Mouse (Mus musculus) frontal cortex, postnatal 36 days (tissue): Measurements from ENCODE around the gene Aldh18a1.
"Not testable (repeated sequence)": the region's sequence is repeated elsewhere in the genome, so short reads cannot be mapped to it uniquely, and the experiment has no call there.

Source experiments
- DNase-seq, 2 experiments: peaks; one replicate each; pipeline ENCODE4 v3.0.0; 2022; ENCODE audit warnings: low spot score in 2 of 2

Aldh18a1 gene

DNA sequence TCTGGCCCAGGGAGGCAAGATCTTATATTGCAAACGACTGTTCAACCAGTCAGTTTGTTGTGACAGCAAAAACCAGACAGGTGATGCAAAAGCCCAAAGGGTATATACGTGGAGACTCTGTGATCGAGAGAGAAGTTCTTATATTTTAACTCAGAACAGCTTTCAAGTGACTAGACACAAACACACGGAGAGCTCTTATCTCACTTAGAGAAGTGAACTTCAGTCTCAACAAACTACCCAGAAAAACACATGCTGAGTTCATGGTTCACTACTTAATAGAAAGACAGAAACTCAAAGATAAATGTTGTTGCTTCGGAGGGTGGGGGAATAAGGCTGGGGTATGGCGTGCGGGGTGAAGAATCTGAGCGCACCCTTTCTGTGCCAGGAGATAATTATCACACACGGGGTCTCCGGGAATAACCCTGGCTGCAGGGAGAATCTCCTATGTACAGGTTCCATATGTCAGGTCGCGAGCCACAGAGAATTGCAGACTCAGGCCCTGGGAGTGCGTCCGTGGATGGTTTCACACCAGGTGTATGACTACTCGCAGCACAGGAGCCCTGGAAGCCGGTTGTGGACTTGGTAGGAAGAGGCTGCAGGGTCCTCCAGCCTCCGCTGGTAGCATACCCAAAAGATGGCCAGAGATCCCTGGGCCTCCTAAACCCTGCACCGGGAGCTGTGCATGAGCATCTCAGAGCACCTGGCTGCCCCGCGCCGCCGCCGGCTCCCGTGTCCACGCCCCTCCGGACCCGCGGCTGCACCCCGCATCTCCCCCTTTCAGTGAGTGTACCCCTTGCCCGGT, 571 bp downstream of the Aldh18a1 start:
- no peak for DNase-seq

DNA sequence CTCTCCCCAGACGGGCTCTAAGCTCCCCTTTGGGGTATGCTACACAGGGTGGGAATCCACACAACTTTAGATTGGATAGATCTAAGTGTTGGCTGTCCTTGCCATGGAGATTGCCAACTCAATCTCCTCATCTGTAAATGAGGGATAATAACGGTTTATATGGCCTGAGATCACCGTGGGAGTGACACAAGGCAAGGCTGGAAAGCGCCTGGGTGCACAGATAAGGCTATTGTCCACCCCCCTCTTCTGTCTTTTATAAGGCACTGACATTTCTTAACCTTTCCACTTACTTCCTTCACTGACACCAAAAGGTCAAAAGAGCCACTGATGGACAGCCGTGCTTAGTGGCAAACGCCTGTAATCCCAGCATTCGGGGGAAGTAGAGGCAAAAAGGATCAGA, 1.4 kb downstream of the Aldh18a1 start:
- DNase-seq, result no peak

DNA sequence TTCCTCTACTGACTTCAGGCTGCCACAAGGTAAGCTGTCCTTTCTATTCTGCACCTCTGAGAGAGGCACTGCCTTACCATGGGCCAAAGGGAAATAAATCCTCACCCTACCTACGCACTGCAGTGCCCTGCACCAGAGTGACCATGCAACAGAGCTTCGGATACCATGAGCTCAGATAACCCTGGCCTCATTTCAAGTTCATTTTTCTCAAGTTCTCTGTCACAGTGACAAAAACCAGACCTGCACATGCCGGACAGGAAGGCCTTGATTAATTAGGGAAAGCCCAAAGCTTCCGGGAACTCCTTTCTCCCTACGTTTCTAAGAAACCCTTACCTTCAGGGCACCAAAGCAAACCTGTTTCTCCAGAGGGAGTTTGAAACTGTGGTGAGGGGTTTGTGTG, 6.6 kb downstream of the Aldh18a1 start:
- DNase-seq, result no peak

DNA sequence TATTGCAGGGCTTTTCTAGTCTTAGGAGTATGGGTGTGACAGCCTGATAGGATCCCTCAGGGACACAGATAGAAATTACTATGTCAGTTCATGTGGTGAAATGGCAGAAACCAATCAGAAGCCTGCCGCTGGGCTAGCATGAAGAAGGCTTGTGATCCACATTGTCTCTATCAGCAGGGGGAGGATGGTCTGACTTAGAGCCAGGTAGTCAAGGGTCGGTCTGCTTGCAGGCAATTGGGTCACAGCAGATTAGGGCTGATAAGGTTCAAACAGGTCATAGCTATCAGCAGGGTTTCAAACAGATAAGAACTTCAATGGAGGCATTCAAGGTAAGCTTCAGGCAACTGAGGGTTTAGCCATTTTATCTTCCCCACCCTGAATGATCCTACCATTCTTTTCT, 7.4 kb downstream of the Aldh18a1 start:
- no peak for DNase-seq

- DNase-seq, result no peak
Observed at GRCm38 (mm10) chr19:40575438-40575837, 12.8 kb downstream of the Aldh18a1 start.

- no peak for DNase-seq
Observed at GRCm38 (mm10) chr19:40570726-40571125, 17.5 kb downstream of the Aldh18a1 start.

DNA sequence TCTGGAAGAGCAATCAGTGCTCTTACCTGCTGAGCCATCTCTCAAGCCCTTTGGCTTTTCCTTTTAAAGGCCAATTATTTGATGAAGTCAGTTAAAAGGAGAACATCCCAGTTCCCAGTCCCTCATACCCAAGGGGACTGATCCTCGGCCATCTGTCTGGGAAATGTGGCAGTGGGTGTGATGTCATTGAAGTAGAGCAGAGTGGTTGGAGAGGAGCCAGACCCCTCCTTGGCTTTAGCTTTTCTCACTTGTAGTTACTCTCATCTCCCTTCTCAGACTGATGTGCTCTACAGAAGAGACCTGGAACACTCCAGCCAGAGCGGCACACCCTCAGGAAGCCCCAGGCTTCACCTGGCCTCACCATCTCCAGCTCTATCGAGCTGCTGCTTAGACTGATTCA, 20.6 kb downstream of the Aldh18a1 start:
- no peak for DNase-seq

GRCm38 (mm10) chr19:40563880-40564645, 24.2 kb downstream of the Aldh18a1 start:
- no peak for DNase-seq

DNA sequence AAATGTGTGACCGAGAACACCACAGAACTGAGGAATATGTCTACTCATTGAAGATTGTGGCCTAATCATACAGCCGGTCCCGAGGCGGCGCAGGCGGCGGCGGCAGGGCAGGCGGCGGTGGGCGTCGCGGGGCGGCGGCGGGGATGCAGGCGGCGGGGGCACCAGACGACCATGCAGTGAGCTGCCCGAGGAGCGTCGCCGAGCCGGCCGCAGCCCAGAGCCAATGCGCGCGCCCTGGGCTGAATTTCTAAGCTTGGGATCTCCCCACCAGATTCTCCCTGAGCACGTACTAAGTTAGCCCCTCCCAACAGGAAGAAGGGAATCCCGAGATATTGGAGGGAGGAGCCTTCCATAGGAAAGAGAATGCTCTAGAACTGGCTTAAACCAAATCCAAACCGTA, 26.7 kb downstream of the Aldh18a1 start:
- not testable (repeated sequence) for DNase-seq

- no peak for DNase-seq
Observed at GRCm38 (mm10) chr19:40556029-40556428, 32.2 kb downstream of the Aldh18a1 start.

DNA sequence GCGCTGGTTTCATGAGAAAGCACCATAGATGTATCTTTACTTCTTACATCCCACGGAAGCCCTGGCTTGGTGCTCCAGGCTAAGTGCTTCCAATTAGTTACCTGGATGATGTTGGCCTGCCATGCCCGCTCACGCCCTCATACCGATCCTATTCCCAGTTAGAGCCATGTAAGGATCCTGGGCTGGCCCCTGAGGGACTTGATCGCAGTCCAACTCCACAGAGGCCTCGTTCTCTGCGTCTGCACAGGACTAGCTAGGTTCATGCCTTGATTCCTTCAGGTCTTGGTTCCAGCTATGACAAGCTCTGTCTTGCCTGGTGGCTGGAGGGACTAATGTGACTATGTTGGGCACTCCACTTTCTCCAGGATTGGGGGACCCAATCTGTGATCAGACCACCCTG, 33.1 kb downstream of the Aldh18a1 start:
- no peak for DNase-seq

DNA sequence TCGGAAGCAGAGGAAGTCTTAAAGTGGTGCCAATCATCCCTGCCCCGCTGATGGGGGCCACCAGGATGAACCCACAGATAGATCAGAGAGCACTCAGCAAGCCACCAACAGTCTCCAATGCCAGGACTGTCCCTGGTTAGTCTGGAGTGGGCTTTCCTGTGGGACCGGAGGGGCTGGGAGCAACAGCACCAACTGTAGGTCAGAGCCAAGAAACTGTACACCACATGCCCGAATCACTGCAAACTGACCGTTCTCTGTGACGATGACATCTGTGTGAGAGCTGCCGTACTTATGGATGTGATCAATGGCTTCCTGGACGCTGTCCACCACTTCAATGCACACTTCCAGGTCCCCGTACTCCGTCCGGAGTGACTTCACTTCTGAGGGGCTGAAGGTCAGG, 33.9 kb downstream of the Aldh18a1 start:
- no peak for DNase-seq

DNA sequence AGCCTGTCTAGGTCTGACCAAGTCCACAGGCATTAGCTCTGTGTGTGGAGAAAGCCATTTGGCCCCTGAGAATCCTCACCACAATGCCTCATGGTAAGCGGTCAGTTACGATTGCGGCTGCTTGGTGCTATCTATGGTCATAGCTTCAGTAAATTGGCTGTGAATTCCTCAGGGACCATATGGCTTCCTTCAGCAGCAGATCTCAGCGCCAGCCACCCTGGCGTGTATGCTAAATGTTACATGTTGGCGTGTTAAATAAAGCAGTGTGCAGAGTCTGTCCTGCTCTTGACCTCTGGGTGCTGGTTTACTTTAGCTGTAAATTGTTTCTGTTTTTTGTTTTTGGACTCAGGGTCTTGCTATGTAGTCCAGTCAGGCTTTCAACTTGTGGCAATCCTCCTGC, 34.4 kb downstream of the Aldh18a1 start:
- peak in 1 of 2 experiments; percentile 28 for DNase-seq

- no peak for DNase-seq
Observed at GRCm38 (mm10) chr19:40553014-40553789, 35.1 kb downstream of the Aldh18a1 start.

- DNase-seq, result peak in 1 of 2 experiments; percentile 38
Observed at GRCm38 (mm10) chr19:40549516-40550135, 38.6 kb downstream of the Aldh18a1 start.

DNA sequence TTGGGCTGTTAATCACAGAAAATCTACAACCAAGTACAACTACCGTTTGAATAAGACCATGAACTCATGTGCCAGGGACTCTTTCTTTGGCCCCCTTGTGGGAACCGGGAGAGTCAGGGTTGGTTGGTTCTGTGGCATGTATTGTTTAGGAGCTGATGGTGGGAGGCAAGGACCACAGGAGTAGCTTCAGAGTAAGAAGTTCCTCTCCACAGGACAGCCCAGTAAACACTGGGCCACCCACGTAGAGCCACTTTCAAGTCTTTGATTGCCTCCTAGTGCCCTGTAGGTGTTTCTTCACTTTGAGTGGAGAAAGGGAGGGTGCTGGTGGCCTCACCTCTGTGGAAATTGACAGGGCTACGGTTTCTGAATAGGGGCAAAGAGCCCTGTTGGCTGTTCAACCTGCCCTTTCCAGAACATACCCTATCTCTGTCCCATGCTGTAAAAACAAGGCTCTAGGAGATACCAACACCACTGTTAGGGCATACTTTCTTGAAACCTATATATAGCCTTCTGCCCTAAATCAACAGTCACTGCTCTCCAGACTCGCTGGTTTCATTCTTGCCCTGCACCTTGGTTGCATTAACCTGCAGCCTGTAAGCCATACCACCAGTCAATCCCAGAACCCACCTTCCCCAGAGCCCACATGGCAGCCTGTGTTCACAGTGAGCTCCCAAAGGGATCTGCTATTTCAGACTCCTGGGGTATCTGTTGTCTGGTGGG, 39.3 kb downstream of the Aldh18a1 start:
- DNase-seq, result no peak

DNA sequence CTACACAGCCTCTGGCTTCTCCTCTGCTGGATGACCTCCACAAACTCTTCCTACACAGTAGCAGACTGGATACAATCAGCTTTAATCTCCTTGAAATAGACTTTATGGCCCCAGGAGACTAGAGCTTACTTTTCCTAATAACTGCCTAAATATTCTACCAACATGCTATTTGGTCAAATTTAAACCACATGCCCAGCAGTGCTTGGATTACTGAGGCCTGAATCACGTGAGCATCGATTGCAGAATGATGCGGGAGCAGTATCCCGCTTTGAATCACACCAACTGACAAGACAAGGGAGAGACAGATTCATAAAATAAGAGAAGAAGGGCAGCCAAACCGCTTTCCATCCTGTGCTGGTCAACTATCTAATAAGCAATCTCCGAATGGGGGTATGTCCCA, 39.9 kb downstream of the Aldh18a1 start:
- DNase-seq, result no peak

DNA sequence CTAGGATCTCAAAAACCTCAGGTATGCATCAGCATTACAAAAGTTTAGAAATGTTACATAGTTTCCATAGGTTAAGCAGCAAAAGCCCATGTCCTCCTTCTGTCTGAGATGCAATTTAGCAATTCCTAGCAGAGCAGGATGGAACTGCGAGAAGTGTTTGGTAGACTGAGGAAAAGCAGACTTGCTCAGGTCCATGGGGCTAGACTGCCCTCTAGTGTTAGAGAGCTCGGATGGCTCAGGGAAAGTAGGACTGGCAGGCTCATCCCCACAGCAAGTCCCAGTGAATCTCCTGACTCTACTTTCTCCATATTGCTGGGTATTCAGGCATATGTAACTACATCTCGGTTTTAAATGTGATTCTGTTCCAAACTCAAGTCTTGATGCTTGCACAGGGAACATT, 43.4 kb downstream of the Aldh18a1 start:
- DNase-seq, result peak; percentile 58 to 73

GRCm38 (mm10) chr19:40542776-40543175, 45.5 kb downstream of the Aldh18a1 start:
- DNase-seq, result no peak

- no peak for DNase-seq
Observed at GRCm38 (mm10) chr19:40536526-40536925, 51.7 kb downstream of the Aldh18a1 start.

GRCm38 (mm10) chr19:40532525-40532924, 55.7 kb downstream of the Aldh18a1 start:
- no peak for DNase-seq
